ENCODE assay signal across 10 mouse cellular contexts in genomic region chr17:27859131-27859530, GRCm38 (mm10). TPM values are rescaled to one million over a fixed set of nuclear protein-coding genes. Genes with fewer than 3 reads are reported as not detected.
DNase-seq lines count a peak whose midpoint lies in the region; ATAC-seq lines count a peak whose summit lies in the region.
"Had no signal": no experiment of that assay in that cellular context is flagged by ENCODE, and none has a peak within 500 bp of the region (broad histone marks: within the 10 kb centered on the region; RNA-seq: fewer than 3 reads in every experiment).

No protein-coding gene starts in this region.

- WGBS in heart, embryonic 12.5 days: 49% methylated on average over 2 of the region's 2 CpGs
- 27% methylated on average over 2 of the region's 2 CpGs for WGBS in liver, embryonic 13.5 days (ENCODE audit: insufficient replicate concordance)

- H3K9me3 ChIP-seq in heart, embryonic 12.5 days (replicated peaks): no peaks in the 10 kb centered on the region
- no peaks in the 10 kb centered on the region for H3K9me3 ChIP-seq in liver, embryonic 13.5 days (replicated peaks)

- no peak overlapping the region for H3K9ac ChIP-seq in heart, embryonic 12.5 days
- H3K9ac ChIP-seq in liver, embryonic 13.5 days: peak overlapping the region; percentile 91

- no peak for DNase-seq in heart, adult 9 months (ENCODE audit: low spot score in 2 of 2)
- DNase-seq in spleen, adult 12 weeks (ENCODE audit: low spot score): peak; percentile 11
- no peak for DNase-seq in spleen, postnatal 36 days (ENCODE audit: low spot score in 2 of 2)
- peak; percentile 57 for DNase-seq in liver, embryonic 13.5 days
- DNase-seq in right cerebral cortex, postnatal 10 days (ENCODE audit: low spot score in 2 of 2): no peak
- DNase-seq in adrenal gland, postnatal 10 days: no peak
- DNase-seq in cerebellum, adult 9-11 months: no peak
- DNase-seq: kidney, adult 9 months had no signal

- 0 out of 2 replicates have a peak overlapping the region, but pooled peaks have one; percentile 88 for H3K4me2 ChIP-seq in heart, embryonic 12.5 days
- peak overlapping the region; percentile 98 for H3K4me2 ChIP-seq in liver, embryonic 13.5 days

- ATAC-seq in heart, embryonic 12.5 days (ENCODE audit: insufficient number of reproducible peaks, low FRiP score): no peak
- ATAC-seq in liver, embryonic 13.5 days (ENCODE audit: low read depth): peak; percentile 79

- no peaks in the 10 kb centered on the region for H3K27me3 ChIP-seq in heart, embryonic 12.5 days (replicated peaks)
- no peaks in the 10 kb centered on the region for H3K27me3 ChIP-seq in liver, embryonic 13.5 days

- peaks cover 38% of the 10 kb centered on the region for H3K4me1 ChIP-seq in heart, embryonic 12.5 days (replicated peaks)
- H3K4me1 ChIP-seq in liver, embryonic 13.5 days (replicated peaks): peaks cover 60% of the 10 kb centered on the region

- H3K36me3 ChIP-seq in heart, embryonic 12.5 days: peaks cover 5% of the 10 kb centered on the region; the same call in 1 of the 2 replicates
- H3K36me3 ChIP-seq in liver, embryonic 13.5 days: peaks cover 4% of the 10 kb centered on the region

- no peak overlapping the region for H3K27ac ChIP-seq in heart, embryonic 12.5 days (ENCODE audit: poor library complexity, severe bottlenecking)
- H3K27ac ChIP-seq in liver, embryonic 13.5 days: peak overlapping the region; percentile 89
- H3K27ac ChIP-seq: macrophage had no signal

- no peak overlapping the region for H3K4me3 ChIP-seq in heart, embryonic 12.5 days
- H3K4me3 ChIP-seq in liver, embryonic 13.5 days (replicated peaks): peak overlapping the region; percentile 90

RNA-seq across cellular contexts. Expression of gene Uhrf1bp1, which starts 2.9 kb away (rescaled TPM):
- polyA plus RNA-seq in heart, embryonic 12.5 days (2016; fragmentation: Nextera tagmentation; extraction: Ambion mirVana): 6.4 and 7.2 TPM in 2 replicates
- 2.0 and 3.5 TPM in 2 replicates for polyA plus RNA-seq in liver, embryonic 13.5 days (2015; fragmentation: Nextera tagmentation; extraction: Ambion mirVana)
- 10 to 100 TPM; 24.5 to 24.7 TPM for total RNA-seq in adrenal gland, postnatal 10 days (2021)

RNA-seq across cellular contexts. Expression of gene Snrpc, which starts 21.2 kb away (rescaled TPM):
- polyA plus RNA-seq in heart, embryonic 12.5 days (2016; fragmentation: Nextera tagmentation; extraction: Ambion mirVana): 221 and 222 TPM in 2 replicates
- polyA plus RNA-seq in liver, embryonic 13.5 days (2015; fragmentation: Nextera tagmentation; extraction: Ambion mirVana): 182 and 183 TPM in 2 replicates
- 100 to 1,000 TPM in 1 of 2 experiments, 10 to 100 TPM in 1; 94.8 to 102 TPM for total RNA-seq in adrenal gland, postnatal 10 days (2021)

RNA-seq across cellular contexts. Expression of gene D17Wsu92e, which starts 38.7 kb away (rescaled TPM):
- 14.8 and 15.1 TPM in 2 replicates for polyA plus RNA-seq in heart, embryonic 12.5 days (2016; fragmentation: Nextera tagmentation; extraction: Ambion mirVana)
- 13.2 and 13.3 TPM in 2 replicates for polyA plus RNA-seq in liver, embryonic 13.5 days (2015; fragmentation: Nextera tagmentation; extraction: Ambion mirVana)
- total RNA-seq in adrenal gland, postnatal 10 days (2021): 100 to 1,000 TPM; 132 to 137 TPM

RNA-seq across cellular contexts. Expression of gene Anks1, which starts 50.0 kb away (rescaled TPM):
- 11.5 and 12.1 TPM in 2 replicates for polyA plus RNA-seq in heart, embryonic 12.5 days (2016; fragmentation: Nextera tagmentation; extraction: Ambion mirVana)
- 3.1 and 4.0 TPM in 2 replicates for polyA plus RNA-seq in liver, embryonic 13.5 days (2015; fragmentation: Nextera tagmentation; extraction: Ambion mirVana)
- total RNA-seq in adrenal gland, postnatal 10 days (2021): 10 to 100 TPM; 26.9 to 40.0 TPM

RNA-seq across cellular contexts. Expression of gene Taf11, which starts 50.5 kb away (rescaled TPM):
- polyA plus RNA-seq in heart, embryonic 12.5 days (2016; fragmentation: Nextera tagmentation; extraction: Ambion mirVana): 48.6 and 56.2 TPM in 2 replicates
- 32.4 and 37.8 TPM in 2 replicates for polyA plus RNA-seq in liver, embryonic 13.5 days (2015; fragmentation: Nextera tagmentation; extraction: Ambion mirVana)
- total RNA-seq in adrenal gland, postnatal 10 days (2021): 10 to 100 TPM; 28.9 to 29.8 TPM

Comparison
In these comparisons a context has a peak if more than half of its experiments do, and no peak if none do; other contexts are left out.
1. DNase-seq: peak in spleen, adult 12 weeks (single experiment) and liver, embryonic 13.5 days (single experiment); none in heart, adult 9 months (0 of 2), spleen, postnatal 36 days (0 of 2), right cerebral cortex, postnatal 10 days (0 of 2), adrenal gland, postnatal 10 days (single experiment) and cerebellum, adult 9-11 months (single experiment).